Mouse (Mus musculus) cerebellum, postnatal 14 days (tissue): ENCODE measurements around the gene Ankef1.

Experiments used
- DNase-seq, 2 experiments: peaks; one replicate each; pipeline ENCODE4 v3.0.0; 2021; ENCODE audit warnings: mixed read lengths in 2 of 2

Ankef1 gene

GRCm38 (mm10) chr2:136601206-136601605, 99.5 kb downstream of the Ankef1 start:
- DNase-seq: no peak
